Mouse (Mus musculus) cerebellum, postnatal 4 days (tissue): ENCODE data around the gene Gm17387.
"Not testable (repeated sequence)": the region's sequence is repeated elsewhere in the genome, so short reads cannot be mapped to it uniquely, and the experiment has no call there.

ENCODE experiments used
- DNase-seq, 2 experiments: peaks; one replicate each; pipeline ENCODE4 v3.0.0; 2022; ENCODE audit warnings: low spot score in 2 of 2, mixed read lengths in 1 of 2

The Gm17387 gene

DNA sequence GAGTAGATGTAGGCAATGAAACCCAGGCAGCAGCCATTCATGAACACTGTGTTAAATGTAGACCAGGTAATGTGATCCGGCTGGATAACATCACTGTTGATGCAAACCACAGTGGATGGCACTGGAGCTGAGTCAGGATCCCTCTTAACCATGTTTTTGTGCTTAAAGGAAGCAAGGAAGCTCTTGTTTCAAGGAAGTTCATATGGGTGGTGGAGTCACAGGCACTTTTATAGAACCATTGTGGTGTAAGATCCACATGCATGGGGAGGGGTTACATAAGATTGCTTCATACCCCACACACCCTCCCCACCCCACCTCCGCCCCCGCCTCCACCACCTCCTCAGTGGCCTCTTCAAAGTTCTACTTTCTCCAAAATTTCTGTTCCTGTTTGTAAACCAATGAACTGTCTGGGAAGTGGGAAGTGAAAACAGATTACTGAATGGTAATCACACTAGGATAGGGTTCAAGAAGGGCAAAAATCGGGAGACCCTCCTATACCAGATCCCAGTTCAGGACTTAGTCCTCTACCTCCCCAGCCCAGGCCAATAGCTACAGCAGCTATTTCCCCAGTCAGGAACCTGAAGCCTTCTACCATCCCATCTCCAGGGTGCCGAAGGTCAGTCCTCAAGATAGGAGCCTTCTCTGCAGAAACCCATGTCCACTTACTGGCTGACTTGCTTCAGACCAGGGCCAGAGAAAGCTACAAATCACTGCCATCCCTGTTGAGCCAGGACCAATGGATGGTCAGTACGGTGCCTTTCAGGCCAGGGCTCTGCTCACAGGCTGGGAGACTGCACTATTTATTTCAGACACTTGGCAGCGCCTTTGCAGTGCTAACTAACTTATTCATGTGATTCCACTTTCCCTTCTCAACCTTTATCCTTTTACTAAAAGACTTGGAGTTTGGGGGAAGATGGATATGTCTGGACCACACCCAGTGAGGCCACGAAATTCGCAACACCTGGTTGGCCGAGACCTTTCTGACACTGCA, 11.9 kb upstream of the Gm17387 start:
- DNase-seq: no peak

- DNase-seq: not testable (repeated sequence)
Measured at GRCm38 (mm10) chr7:141017824-141018223, 11.1 kb upstream of the Gm17387 start, which contains the start of gene Ifitm6. TSS of gene Ifitm6 (minus strand) at chr7:141017924.

DNA sequence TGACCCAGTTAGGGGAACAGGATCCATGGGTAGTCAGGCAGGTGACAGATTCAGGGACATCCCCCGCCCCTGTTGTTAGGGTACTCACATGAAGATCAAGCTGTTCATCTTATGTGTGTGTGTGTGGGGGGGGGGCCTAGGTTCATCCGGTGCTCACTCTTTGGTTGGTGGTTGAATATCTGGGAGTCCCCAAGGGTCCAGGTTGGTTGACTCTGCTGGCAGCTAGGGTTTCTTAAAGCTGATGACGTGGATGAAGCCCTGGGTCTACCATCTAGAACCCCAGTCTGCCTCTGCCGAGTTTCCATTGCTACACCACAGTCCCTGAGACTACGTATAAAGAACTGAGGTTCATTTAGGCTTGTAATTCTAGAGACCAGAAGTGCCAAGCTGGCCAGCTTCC, 9.9 kb upstream of the Gm17387 start:
- DNase-seq: no peak

DNA sequence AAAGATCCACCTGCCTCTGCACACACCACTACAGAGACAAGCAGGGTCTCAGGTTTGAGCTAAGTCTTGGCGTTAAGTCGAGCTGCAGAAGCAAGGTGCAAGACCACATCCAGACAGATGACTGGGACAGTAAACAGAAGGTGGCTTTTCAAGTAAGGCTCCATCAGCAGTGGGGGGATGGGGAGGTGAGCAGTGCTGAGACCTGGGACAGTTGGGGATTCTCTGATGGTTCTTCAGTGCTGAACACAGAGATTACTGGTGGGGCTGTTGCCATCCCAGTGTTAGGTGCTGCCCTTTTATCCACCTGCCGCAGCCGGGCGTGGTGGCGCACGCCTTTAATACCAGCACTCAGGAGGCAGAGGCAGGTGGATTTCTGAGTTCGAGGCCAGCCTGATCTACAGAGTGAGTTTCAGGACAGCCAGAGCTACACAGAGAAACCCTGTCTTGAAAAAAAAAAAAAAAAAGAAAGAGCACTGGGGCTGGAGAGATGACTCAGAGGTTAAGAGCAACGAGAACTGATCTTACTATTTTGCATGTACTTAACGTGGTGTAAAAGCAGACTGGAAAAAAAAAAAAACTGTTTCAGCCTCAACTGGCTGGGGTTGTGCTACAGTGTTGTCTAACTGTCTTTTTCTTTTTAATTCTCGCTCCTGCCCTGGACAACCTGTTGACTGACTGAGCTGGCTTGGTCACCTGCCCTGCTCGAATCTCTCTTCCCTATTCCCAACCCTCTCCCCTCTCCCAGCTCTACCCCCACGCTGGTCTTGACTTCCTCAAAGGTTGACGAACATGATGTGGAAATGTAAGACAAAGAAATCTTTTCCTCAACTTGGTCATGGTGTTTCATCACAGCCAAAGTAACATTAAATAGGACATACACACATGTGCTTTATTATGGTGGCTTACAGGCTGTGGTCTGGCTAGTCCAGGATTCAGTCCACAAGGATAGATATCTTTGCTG, 7.2 kb upstream of the Gm17387 start:
- no peak for DNase-seq

GRCm38 (mm10) chr7:141024865-141025838, 3.8 kb upstream of the Gm17387 start:
- no peak for DNase-seq

GRCm38 (mm10) chr7:141026097-141026739, 2.7 kb upstream of the Gm17387 start:
- no peak for DNase-seq

GRCm38 (mm10) chr7:141026740-141027098, 2.2 kb upstream of the Gm17387 start:
- DNase-seq: no peak

DNA sequence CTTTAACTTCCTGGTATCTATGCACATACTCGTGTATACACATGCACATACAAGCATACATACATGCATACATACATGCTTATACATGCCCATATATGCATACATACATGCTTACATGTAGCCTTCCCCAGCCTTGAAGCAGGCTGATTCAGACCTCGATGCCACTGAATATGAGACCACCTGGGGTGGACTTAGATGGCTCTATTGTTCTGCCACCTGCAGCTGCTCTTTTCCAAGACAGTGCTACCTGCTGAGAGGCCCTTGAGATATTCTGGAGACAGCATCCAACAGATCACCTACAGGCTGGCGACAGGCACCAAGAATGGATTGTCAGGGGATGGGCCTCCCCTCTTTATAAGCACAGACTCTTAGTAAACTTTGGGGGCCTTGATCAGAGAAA, 1.5 kb downstream of the Gm17387 start:
- DNase-seq: no peak

DNA sequence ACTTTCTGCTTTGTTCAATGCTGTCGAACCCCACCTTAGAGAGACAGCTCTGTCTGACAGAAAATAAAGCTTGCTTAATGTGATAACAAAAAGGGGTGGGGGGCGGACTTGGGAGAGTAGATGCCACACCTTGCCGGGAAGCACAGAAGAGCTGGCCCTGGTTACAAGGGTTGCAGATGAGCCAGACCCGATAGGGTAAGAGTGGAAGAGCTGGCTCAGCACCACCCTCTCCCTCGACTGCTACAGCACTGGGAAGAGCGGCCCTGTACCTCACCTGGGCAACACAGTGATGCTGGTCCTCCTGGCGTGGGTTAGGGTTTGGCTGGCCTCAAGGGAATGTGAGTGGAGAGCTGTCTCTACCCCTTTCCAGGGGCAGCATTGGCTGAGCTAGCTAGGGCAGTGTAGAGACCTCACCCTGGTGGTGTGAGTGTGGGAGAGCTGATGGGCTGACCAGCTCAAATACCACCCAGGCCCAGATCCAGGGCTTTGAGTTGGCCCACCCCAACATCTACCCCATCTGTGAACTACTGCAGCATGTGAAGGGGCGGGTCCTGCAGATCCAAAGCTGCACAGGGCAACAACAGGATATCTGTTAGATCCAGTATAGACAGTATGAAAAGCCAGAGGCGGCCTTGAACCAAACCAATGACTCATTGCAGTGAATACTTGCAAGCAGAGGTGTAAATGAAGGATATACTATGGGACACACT, 3.7 kb downstream of the Gm17387 start:
- no peak for DNase-seq

GRCm38 (mm10) chr7:141036624-141037023, 7.7 kb downstream of the Gm17387 start:
- DNase-seq: not testable (repeated sequence)

DNA sequence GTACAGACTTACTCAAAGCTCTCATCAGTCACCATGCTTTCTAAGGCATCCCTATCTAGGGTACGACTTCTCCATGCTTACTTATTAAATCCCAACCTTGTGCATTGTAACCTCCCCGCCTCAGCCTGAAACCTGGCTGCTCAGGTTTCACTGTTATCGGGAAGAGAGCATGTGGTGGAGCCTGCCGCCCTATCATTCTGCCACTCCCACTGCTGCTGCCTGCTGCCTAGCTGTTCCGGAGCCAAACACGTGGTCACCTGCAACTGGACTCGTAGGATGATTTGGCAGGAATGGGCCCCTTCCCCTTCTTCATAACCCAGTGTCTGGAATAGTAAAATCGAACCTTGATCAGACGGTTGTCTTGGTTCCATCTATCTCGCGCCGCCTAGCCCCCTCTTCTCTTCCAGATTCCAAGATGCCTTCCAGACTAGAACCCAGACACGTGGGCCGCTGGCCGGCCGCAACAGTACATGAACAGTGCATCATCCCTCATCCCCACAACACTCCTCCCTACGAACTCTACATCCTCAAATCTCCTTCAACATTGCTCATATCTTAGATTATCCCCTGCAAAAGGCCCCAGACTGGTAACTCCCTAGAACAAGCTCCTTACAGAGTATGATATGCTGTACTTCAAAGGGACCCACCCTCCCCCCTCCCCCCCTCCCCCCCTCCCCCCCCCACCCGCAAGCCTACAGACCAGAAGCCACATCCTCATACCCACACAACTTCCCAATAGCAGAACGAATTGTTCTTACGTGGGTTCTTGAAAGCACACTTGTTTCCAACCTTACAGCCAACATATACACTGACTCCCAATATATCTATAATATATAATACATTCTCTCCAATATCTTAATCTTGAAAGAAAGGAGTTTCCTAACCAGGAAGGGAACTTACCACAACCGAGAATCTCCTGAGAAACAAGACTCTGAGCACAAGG, 9.4 kb downstream of the Gm17387 start:
- DNase-seq: no peak

DNA sequence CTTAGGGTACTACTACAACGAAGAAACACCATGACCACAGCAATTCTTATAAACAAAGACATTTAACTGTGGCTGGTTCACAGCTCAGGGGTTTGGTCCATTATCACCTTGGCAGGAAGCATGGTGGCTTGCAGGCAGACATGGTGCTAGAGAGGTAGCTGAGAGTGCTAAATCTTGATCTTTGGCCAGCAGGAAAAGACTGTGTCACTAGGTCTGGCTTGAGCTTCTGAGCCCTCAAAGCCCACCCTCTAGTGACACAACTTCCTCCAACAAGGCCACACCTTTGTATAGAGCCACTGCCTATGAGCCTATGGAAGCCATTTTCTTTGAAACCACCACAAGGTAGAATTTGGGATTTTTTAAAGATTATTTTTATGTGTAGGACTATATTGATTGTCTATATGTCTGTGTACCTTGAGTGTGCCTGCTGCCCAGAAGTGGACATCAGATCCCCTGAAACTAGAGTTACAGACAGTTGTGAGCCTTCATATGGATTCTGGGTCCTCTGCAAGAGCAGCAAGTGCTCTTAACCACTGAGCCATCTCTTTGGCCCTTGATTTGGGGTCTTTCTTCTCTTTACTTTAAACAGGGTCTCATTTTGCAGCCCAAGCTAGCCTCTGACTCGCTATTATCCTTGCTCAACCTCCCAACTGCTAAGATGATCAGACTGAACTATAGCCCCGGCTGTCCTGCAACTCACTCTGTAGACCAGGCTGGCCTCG, 10.6 kb downstream of the Gm17387 start:
- no peak for DNase-seq

DNA sequence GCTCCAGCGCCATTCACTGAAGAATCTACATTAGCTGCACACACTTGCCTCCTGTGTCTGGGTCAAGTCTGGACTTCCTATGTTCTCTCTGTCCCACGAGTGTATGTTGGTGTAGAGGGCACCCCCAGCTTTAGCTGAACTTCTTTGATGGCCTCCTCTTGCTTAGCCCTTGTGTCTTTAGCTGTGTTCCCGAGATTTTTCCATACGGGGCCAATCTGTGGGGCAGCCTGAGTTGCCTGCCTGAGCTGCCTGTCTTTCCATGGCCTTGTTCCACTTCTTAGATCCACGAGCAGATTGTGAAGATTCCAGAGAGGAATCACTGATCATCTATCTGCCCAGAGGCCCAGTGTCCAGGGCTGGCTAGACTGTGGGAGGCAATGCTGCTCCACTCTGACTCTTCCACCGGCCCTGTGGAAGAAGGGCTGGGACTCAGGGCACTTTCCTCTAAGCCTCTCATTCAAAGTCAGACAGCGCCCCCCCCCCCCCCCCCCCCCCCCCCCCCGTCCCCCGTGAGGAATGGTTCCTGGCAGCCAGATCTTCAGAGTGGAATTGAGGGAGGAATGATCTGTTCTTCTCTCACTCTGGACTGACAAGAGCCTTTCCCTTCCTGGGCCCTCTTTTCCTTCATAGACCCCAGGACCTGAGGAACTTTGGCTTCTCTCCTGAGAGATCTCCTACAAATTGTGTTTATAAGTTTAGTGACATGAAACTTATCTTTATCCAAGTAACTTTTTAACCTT, 12.1 kb downstream of the Gm17387 start:
- no peak for DNase-seq

- DNase-seq: peak; percentile 37 to 65
Measured at GRCm38 (mm10) chr7:141041661-141042060, 12.7 kb downstream of the Gm17387 start.

GRCm38 (mm10) chr7:141042539-141042938, 13.6 kb downstream of the Gm17387 start:
- no peak for DNase-seq

DNA sequence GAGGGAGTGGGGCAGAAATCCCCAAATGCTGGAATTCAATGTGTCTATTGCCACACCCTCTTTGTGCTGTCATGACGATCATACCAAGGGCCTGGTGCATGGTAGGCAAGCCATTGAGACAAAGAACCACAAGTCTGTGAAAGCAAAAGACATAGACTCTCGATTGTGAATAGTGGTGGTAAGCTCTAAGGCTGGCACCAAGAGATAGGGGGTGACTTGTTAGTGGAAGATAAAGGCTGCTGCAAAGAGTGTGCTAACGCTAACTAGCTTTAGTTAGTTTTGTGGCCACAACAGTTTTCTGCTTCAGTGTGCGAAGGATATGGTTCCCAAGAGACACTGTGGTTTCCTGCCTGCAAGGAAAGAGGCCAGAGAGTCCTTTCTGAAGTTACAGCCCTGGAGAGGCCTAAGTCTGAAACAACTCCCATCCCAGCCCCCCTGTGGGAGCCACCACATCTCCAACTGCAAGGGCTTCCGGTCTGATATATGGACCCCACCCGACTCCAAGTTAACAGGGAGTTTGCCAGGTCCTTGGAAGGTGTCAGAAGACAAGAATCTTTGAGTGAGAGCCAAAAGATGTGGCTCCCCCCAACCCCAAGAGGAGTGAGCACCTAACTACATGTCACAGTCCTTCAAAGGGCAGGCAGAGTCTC, 18.1 kb downstream of the Gm17387 start:
- no peak for DNase-seq
